7 mouse cellular contexts compared by ENCODE assay signal in genomic region chr4:149893611-149894151, GRCm38 (mm10).
DNase-seq lines count a peak whose midpoint lies in the region; ATAC-seq and TF ChIP-seq lines count a peak whose summit lies in the region.

No protein-coding gene starts in this region.

- H3K4me3 ChIP-seq in cerebellum, adult 2 months (replicated peaks; ENCODE audit: insufficient read depth, low read depth, low read length), result no peak overlapping the region
- H3K4me3 ChIP-seq in heart, postnatal 0 days (ENCODE audit: low read depth, low read length), result no peak overlapping the region
- no peak overlapping the region for H3K4me3 ChIP-seq in limb, embryonic 14.5 days (replicated peaks; ENCODE audit: low read length)
- H3K4me3 ChIP-seq in stomach, postnatal 0 days (ENCODE audit: low read depth, low read length), result no peak overlapping the region

- no peak overlapping the region for H3K9ac ChIP-seq in heart, postnatal 0 days (replicated peaks; ENCODE audit: low read depth, low read length)
- H3K9ac ChIP-seq in limb, embryonic 14.5 days (ENCODE audit: low read depth, low read length, severe bottlenecking), result no peak overlapping the region
- no peak overlapping the region for H3K9ac ChIP-seq in stomach, postnatal 0 days (ENCODE audit: low read length)

- DNase-seq in cerebellum, adult 2 months, result peak; percentile 42 to 64
- DNase-seq in embryo, embryonic 11 days, result peak; percentile 92
- no peak for DNase-seq in heart, postnatal 0 days (ENCODE audit: low spot score)
- peak; percentile 94 for DNase-seq in limb, embryonic 14.5 days (ENCODE audit: low spot score)
- DNase-seq in stomach, postnatal 0 days (ENCODE audit: low spot score), result peak; percentile 52
- DNase-seq in frontal cortex, postnatal 25 days (ENCODE audit: low spot score in 2 of 2), result no peak
- DNase-seq in adrenal gland, adult 18-20 months (ENCODE audit: low spot score in 2 of 2), result no peak

- H3K36me3 ChIP-seq in heart, postnatal 0 days (replicated peaks; ENCODE audit: control insufficient read depth, insufficient read depth, low read length), result peaks cover 15% of the 10 kb centered on the region; the same call in 1 of the 2 replicates
- H3K36me3 ChIP-seq in limb, embryonic 14.5 days (ENCODE audit: control insufficient read depth, insufficient read depth, low read length), result peaks cover 17% of the 10 kb centered on the region
- no peaks in the 10 kb centered on the region for H3K36me3 ChIP-seq in stomach, postnatal 0 days (ENCODE audit: control insufficient read depth, insufficient read depth, low read length)

- no peak overlapping the region for H3K4me2 ChIP-seq in heart, postnatal 0 days (ENCODE audit: low read depth, low read length)
- peak overlapping the region; percentile 8; the same call in 1 of the 2 replicates for H3K4me2 ChIP-seq in limb, embryonic 14.5 days (replicated peaks; ENCODE audit: low read depth, low read length, severe bottlenecking)
- no peak overlapping the region for H3K4me2 ChIP-seq in stomach, postnatal 0 days (replicated peaks; ENCODE audit: low read depth)

- no peak for ATAC-seq in heart, postnatal 0 days (ENCODE audit: insufficient read depth, low read depth)
- peak; percentile 88 for ATAC-seq in limb, embryonic 14.5 days (ENCODE audit: low FRiP score, low read depth)
- peak; percentile 79 for ATAC-seq in stomach, postnatal 0 days (ENCODE audit: low FRiP score, low TSS enrichment)

- no peaks in the 10 kb centered on the region for H3K9me3 ChIP-seq in heart, postnatal 0 days (replicated peaks; ENCODE audit: control insufficient read depth, low read length)
- H3K9me3 ChIP-seq in limb, embryonic 14.5 days (ENCODE audit: control insufficient read depth, low read length), result no peaks in the 10 kb centered on the region
- no peaks in the 10 kb centered on the region for H3K9me3 ChIP-seq in stomach, postnatal 0 days (ENCODE audit: control insufficient read depth, low read length)

- no peaks in the 10 kb centered on the region for H3K27me3 ChIP-seq in cerebellum, adult 2 months (ENCODE audit: control insufficient read depth, insufficient read depth, low read length)
- no peaks in the 10 kb centered on the region for H3K27me3 ChIP-seq in heart, postnatal 0 days (ENCODE audit: control insufficient read depth, insufficient read depth, low read length)
- no peaks in the 10 kb centered on the region for H3K27me3 ChIP-seq in limb, embryonic 14.5 days (ENCODE audit: control insufficient read depth, insufficient read depth, low read length)
- no peaks in the 10 kb centered on the region for H3K27me3 ChIP-seq in stomach, postnatal 0 days (ENCODE audit: control insufficient read depth, insufficient read depth, low read length)

- WGBS in cerebellum, adult 2 months, result 10% methylated on average over 11 of the region's 11 CpGs
- 55% methylated on average over 11 of the region's 11 CpGs for WGBS in heart, postnatal 0 days
- WGBS in limb, embryonic 14.5 days, result 11% methylated on average over 11 of the region's 11 CpGs
- WGBS in stomach, postnatal 0 days, result 25% methylated on average over 11 of the region's 11 CpGs

- no peak for TF ChIP-seq EP300 in heart, postnatal 0 days (IDR thresholded peaks at IDR 0.05; ENCODE audit: low read depth)
- no peak for TF ChIP-seq EP300 in stomach, postnatal 0 days (optimal IDR thresholded peaks at IDR 0.05)

- H3K27ac ChIP-seq in cerebellum, adult 2 months (ENCODE audit: insufficient read depth, low read length), result no peak overlapping the region
- 0 out of 2 replicates have a peak overlapping the region, but pooled peaks have one; percentile 13 for H3K27ac ChIP-seq in heart, postnatal 0 days (ENCODE audit: low read depth)
- H3K27ac ChIP-seq in limb, embryonic 14.5 days (replicated peaks; ENCODE audit: low read depth, low read length), result peak overlapping the region; percentile 86
- peak overlapping the region; percentile 88 for H3K27ac ChIP-seq in stomach, postnatal 0 days (replicated peaks)

- TF ChIP-seq POLR2A in cerebellum, adult 2 months (IDR thresholded peaks at IDR 0.05; ENCODE audit: borderline replicate concordance, insufficient read depth, low read length), result no peak
- no peak for TF ChIP-seq POLR2A in limb, embryonic 14.5 days (IDR thresholded peaks at IDR 0.05; ENCODE audit: borderline replicate concordance, extremely low read depth, insufficient read depth, insufficient read length)

- TF ChIP-seq CTCF in cerebellum, adult 2 months (IDR thresholded peaks at IDR 0.05; ENCODE audit: borderline replicate concordance, insufficient read depth, low read depth, low read length), result no peak
- no peak for TF ChIP-seq CTCF in heart, postnatal 0 days (IDR thresholded peaks at IDR 0.05; ENCODE audit: low read depth)
- no peak for TF ChIP-seq CTCF in stomach, postnatal 0 days (IDR thresholded peaks at IDR 0.05; ENCODE audit: low read depth)

- peaks cover 5% of the 10 kb centered on the region; the same call in 1 of the 2 replicates for H3K4me1 ChIP-seq in cerebellum, adult 2 months (ENCODE audit: control insufficient read depth, insufficient read depth, low read length)
- peaks cover 30% of the 10 kb centered on the region for H3K4me1 ChIP-seq in heart, postnatal 0 days (ENCODE audit: control insufficient read depth, insufficient read depth)
- peaks cover 75% of the 10 kb centered on the region for H3K4me1 ChIP-seq in limb, embryonic 14.5 days (ENCODE audit: control insufficient read depth, insufficient read depth, low read length)
- peaks cover 14% of the 10 kb centered on the region for H3K4me1 ChIP-seq in stomach, postnatal 0 days (replicated peaks; ENCODE audit: control insufficient read depth, insufficient read depth)

Comparison
In these comparisons a context has a peak if more than half of its experiments do, and no peak if none do; other contexts are left out.
1. DNase-seq: peak in cerebellum, adult 2 months (2 of 2), embryo, embryonic 11 days (single experiment), limb, embryonic 14.5 days (single experiment) and stomach, postnatal 0 days (single experiment); none in heart, postnatal 0 days (single experiment), frontal cortex, postnatal 25 days (0 of 2) and adrenal gland, adult 18-20 months (0 of 2).